Mouse (Mus musculus) heart, adult 18-20 months (tissue): ENCODE results near the gene Cyb5r2. TPM values are rescaled to one million over a fixed set of nuclear protein-coding genes. Genes with fewer than 3 reads are reported as not detected.

Experiments
- DNase-seq, 2 experiments: peaks; one replicate each; pipeline ENCODE4 v3.0.0; 2021 to 2022; ENCODE audit warnings: mixed read lengths in 1 of 2
- long read RNA-seq, 2 experiments: library from polyadenylated mRNA; stranded (forward); transcript quantifications; one replicate each; pipeline ENCODE4 v2.0.0; 2021
- total RNA-seq, 2 experiments: library from RNA; stranded (reverse); gene quantifications; 2 replicates each; pipeline ENCODE4 v1.2.3; 2021

Gene Cyb5r2
- total RNA-seq: not detected
- long read RNA-seq, experiment 1: 0 reads
- long read RNA-seq, experiment 2, partial matches to known transcripts: 0 of 1 reads
- long read RNA-seq, experiment 2, other reads (novel, unspliced or antisense): 1 of 1 reads

GRCm38 (mm10) chr7:107757308-107758151 lies at the start of gene Cyb5r2:
Gene Cyb5r2, minus strand, starts transcription at chr7:107758032.
- peak; percentile 26 to 29 for DNase-seq

GRCm38 (mm10) chr7:107802138-107802537 lies 44.3 kb upstream of the Cyb5r2 start:
- no peak for DNase-seq

- DNase-seq: no peak
These were observed 43.3 kb upstream of the Cyb5r2 start, which contains the start of gene Ovch2 for GRCm38 (mm10) chr7:107801108-107801507. Gene Ovch2, minus strand, starts transcription at chr7:107801208.

GRCm38 (mm10) chr7:107796500-107796899 lies 38.7 kb upstream of the Cyb5r2 start:
- DNase-seq: no peak

GRCm38 (mm10) chr7:107787977-107788620 lies 30.3 kb upstream of the Cyb5r2 start:
- DNase-seq: peak in 1 of 2 experiments; percentile 9

- peak in 1 of 2 experiments; percentile 16 for DNase-seq
These were observed 21.8 kb upstream of the Cyb5r2 start for GRCm38 (mm10) chr7:107779611-107780010.

GRCm38 (mm10) chr7:107778216-107778615 lies 20.4 kb upstream of the Cyb5r2 start:
- no peak for DNase-seq

- DNase-seq: no peak
These were observed 13.0 kb upstream of the Cyb5r2 start for GRCm38 (mm10) chr7:107770812-107771211.

GRCm38 (mm10) chr7:107756748-107757147 lies 1.1 kb downstream of the Cyb5r2 start:
- no peak for DNase-seq

- peak in 1 of 2 experiments; percentile 10 for DNase-seq
These were observed 1.9 kb downstream of the Cyb5r2 start for GRCm38 (mm10) chr7:107755905-107756304.

GRCm38 (mm10) chr7:107752031-107752520 lies 5.8 kb downstream of the Cyb5r2 start:
- no peak for DNase-seq

GRCm38 (mm10) chr7:107749721-107750120 lies 8.1 kb downstream of the Cyb5r2 start:
- DNase-seq: no peak

GRCm38 (mm10) chr7:107749270-107749669 lies 8.6 kb downstream of the Cyb5r2 start:
- DNase-seq: peak; percentile 15 to 51

GRCm38 (mm10) chr7:107747954-107748353 lies 9.9 kb downstream of the Cyb5r2 start:
- DNase-seq: peak; percentile 27 to 82

- no peak for DNase-seq
These were observed 10.4 kb downstream of the Cyb5r2 start for GRCm38 (mm10) chr7:107747476-107747875.

- DNase-seq: no peak
These were observed 11.8 kb downstream of the Cyb5r2 start for GRCm38 (mm10) chr7:107746036-107746435.

- DNase-seq: no peak
These were observed 12.7 kb downstream of the Cyb5r2 start for GRCm38 (mm10) chr7:107745111-107745510.

GRCm38 (mm10) chr7:107744454-107744853 lies 13.4 kb downstream of the Cyb5r2 start:
- DNase-seq: no peak

GRCm38 (mm10) chr7:107742963-107743465 lies 14.8 kb downstream of the Cyb5r2 start:
- DNase-seq: no peak

- DNase-seq: no peak
These were observed 19.1 kb downstream of the Cyb5r2 start for GRCm38 (mm10) chr7:107738726-107739125.

GRCm38 (mm10) chr7:107733162-107733561 lies 24.7 kb downstream of the Cyb5r2 start:
- no peak for DNase-seq

GRCm38 (mm10) chr7:107730587-107730986 lies 27.2 kb downstream of the Cyb5r2 start:
- DNase-seq: no peak

- no peak for DNase-seq
These were observed 30.3 kb downstream of the Cyb5r2 start for GRCm38 (mm10) chr7:107727538-107727937.
